Mouse (Mus musculus): ENCODE measurements around the gene Lrmda. TPM values are rescaled to one million over a fixed set of nuclear protein-coding genes. Genes with fewer than 3 reads are reported as not detected.

Lrmda gene
- total and polyA plus RNA-seq, 3 experiments: 5.1 to 5.9 TPM; not detected in 1

- TF ChIP-seq MAX (IDR thresholded peaks at IDR 0.05; ENCODE audit: low read length): no peak
- no peak for TF ChIP-seq BHLHE40 (IDR thresholded peaks at IDR 0.05; ENCODE audit: borderline replicate concordance, low read depth, low read length)
- TF ChIP-seq USF2 (IDR thresholded peaks at IDR 0.05; ENCODE audit: borderline replicate concordance in 1 of 2, insufficient read depth in 1 of 2, low read depth in 1 of 2, low read length in 2 of 2): no peak
- no peak for TF ChIP-seq MXI1 (IDR thresholded peaks at IDR 0.05; ENCODE audit: low read depth, low read length)
- no peak for TF ChIP-seq ETS1 (IDR thresholded peaks at IDR 0.05; ENCODE audit: low read depth, low read length)
- TF ChIP-seq ZNF384 (IDR thresholded peaks at IDR 0.05; ENCODE audit: low read depth, low read length): no peak
- no peak for TF ChIP-seq USF1 (IDR thresholded peaks at IDR 0.05; ENCODE audit: low read depth, low read length)
- no peak for TF ChIP-seq SMC3 (IDR thresholded peaks at IDR 0.05; ENCODE audit: low read depth, low read length)
- TF ChIP-seq ELF1 (IDR thresholded peaks at IDR 0.05; ENCODE audit: low read depth, low read length): no peak
- TF ChIP-seq MYB (IDR thresholded peaks at IDR 0.05; ENCODE audit: low read depth, low read length): no peak
- no peak for TF ChIP-seq MAFK (IDR thresholded peaks at IDR 0.05; ENCODE audit: borderline replicate concordance, low read depth, low read length)
- no peak for TF ChIP-seq MYC (IDR thresholded peaks at IDR 0.05; ENCODE audit: low read depth, low read length)
- TF ChIP-seq SIN3A (IDR thresholded peaks at IDR 0.05; ENCODE audit: low read length): no peak
- Histone ChIP-seq H3K36me3 (ENCODE audit: control insufficient read depth in 1 of 2, insufficient read depth in 2 of 2, low read length in 2 of 2) (no peaks in the 10 kb centered on the region), H3K27me3 (ENCODE audit: control insufficient read depth in 1 of 2, insufficient read depth in 2 of 2, low read length in 2 of 2) (no peaks in the 10 kb centered on the region), H3K4me3 (ENCODE audit: control insufficient read depth in 1 of 2, insufficient read depth in 1 of 2, low read depth in 2 of 2, low read length in 2 of 2) (no peak overlapping the region), H3K27ac (ENCODE audit: control insufficient read depth, low read depth, low read length) (no peak overlapping the region), H3K79me2 (ENCODE audit: control insufficient read depth, insufficient read depth, low read length, poor library complexity) (no peaks in the 10 kb centered on the region), H3K9me3 (replicated peaks; ENCODE audit: insufficient read depth, low read length) (no peaks in the 10 kb centered on the region), H3K4me1 (ENCODE audit: control insufficient read depth in 1 of 2, insufficient read depth in 2 of 2, low read length in 2 of 2) (no peaks in the 10 kb centered on the region), H3K9ac (ENCODE audit: control insufficient read depth, low read depth, low read length, poor library complexity, severe bottlenecking) (no peak overlapping the region)
- no peak for DNase-seq (ENCODE audit: low read depth, low spot score)
Measured at GRCm38 (mm10) chr14:22679008-22679704, 659.6 kb downstream of the Lrmda start.

- Histone ChIP-seq H3K9me3 (replicated peaks; ENCODE audit: insufficient read depth, low read length) (no peaks in the 10 kb centered on the region), H3K4me3 (ENCODE audit: control insufficient read depth in 1 of 2, insufficient read depth in 1 of 2, low read depth in 2 of 2, low read length in 2 of 2) (no peak overlapping the region), H3K36me3 (ENCODE audit: control insufficient read depth in 1 of 2, insufficient read depth in 2 of 2, low read length in 2 of 2) (no peaks in the 10 kb centered on the region), H3K4me1 (ENCODE audit: control insufficient read depth in 1 of 2, insufficient read depth in 2 of 2, low read length in 2 of 2) (no peaks in the 10 kb centered on the region), H3K27ac (ENCODE audit: control insufficient read depth, low read depth, low read length) (no peak overlapping the region), H3K9ac (ENCODE audit: control insufficient read depth, low read depth, low read length, poor library complexity, severe bottlenecking) (no peak overlapping the region), H3K79me2 (ENCODE audit: control insufficient read depth, insufficient read depth, low read length, poor library complexity) (no peaks in the 10 kb centered on the region), H3K27me3 (ENCODE audit: control insufficient read depth in 1 of 2, insufficient read depth in 2 of 2, low read length in 2 of 2) (no peaks in the 10 kb centered on the region)
- no peak for DNase-seq (ENCODE audit: low read depth, low spot score)
- no peak for TF ChIP-seq SMC3 (IDR thresholded peaks at IDR 0.05; ENCODE audit: low read depth, low read length)
- TF ChIP-seq MYC (IDR thresholded peaks at IDR 0.05; ENCODE audit: low read depth, low read length): no peak
- TF ChIP-seq MXI1 (IDR thresholded peaks at IDR 0.05; ENCODE audit: low read depth, low read length): no peak
- TF ChIP-seq MEF2A (IDR thresholded peaks at IDR 0.05; ENCODE audit: extremely low read depth, insufficient replicate concordance, low read depth, low read length, poor library complexity, severe bottlenecking): no peak
- no peak for TF ChIP-seq TAL1 (IDR thresholded peaks at IDR 0.05; ENCODE audit: low read length)
- no peak for TF ChIP-seq MAFK (IDR thresholded peaks at IDR 0.05; ENCODE audit: borderline replicate concordance, low read depth, low read length)
- TF ChIP-seq KAT2A (conservative IDR thresholded peaks at IDR 0.05; ENCODE audit: low read depth, low read length): no peak
- no peak for TF ChIP-seq E2F4 (IDR thresholded peaks at IDR 0.05; ENCODE audit: borderline replicate concordance, low read depth, low read length)
Measured at GRCm38 (mm10) chr14:22679705-22680643, 660.5 kb downstream of the Lrmda start.
